Mouse (Mus musculus) myocyte (in vitro differentiated cells): ENCODE results near the gene Mif. TPM values are rescaled to one million over a fixed set of nuclear protein-coding genes. Genes with fewer than 3 reads are reported as not detected.
A peak's percentile ranks its signal among the peaks of the same experiment; 100 is the strongest.

ENCODE experiments used
- H3K27me3 ChIP-seq: one replicate; pipeline ENCODE4 v1.6.1; 2011; ENCODE audit not compliant: control insufficient read depth, insufficient read depth, insufficient read length
- H3K36me3 ChIP-seq: one replicate; pipeline ENCODE4 v1.6.1; 2011; ENCODE audit not compliant: control insufficient read depth, insufficient read depth
- H3K4me2 ChIP-seq: one replicate; pipeline ENCODE4 v1.6.1; 2011; ENCODE audit warnings: low read depth, control low read depth
- H3K4me3 ChIP-seq: one replicate; pipeline ENCODE4 v1.5.1; 2011; ENCODE audit warnings: mild to moderate bottlenecking, control low read depth, moderate library complexity
- H3K79me2 ChIP-seq: one replicate; pipeline ENCODE4 v1.6.1; 2011; ENCODE audit not compliant: control insufficient read depth, insufficient read depth
- H3ac ChIP-seq: one replicate; pipeline ENCODE4 v1.6.1; 2011; ENCODE audit not compliant: control insufficient read depth, insufficient read length
- CEBPB ChIP-seq: IDR thresholded peaks from 2 replicates; pipeline ENCODE4 v1.6.1; 2011; ENCODE audit warnings: mild to moderate bottlenecking, moderate library complexity; ENCODE audit not compliant: poor library complexity, insufficient read depth, severe bottlenecking
- E2F4 ChIP-seq: IDR thresholded peaks from one replicate; pipeline ENCODE4 v1.6.1; 2011; ENCODE audit warnings: mild to moderate bottlenecking, control low read depth, moderate library complexity; ENCODE audit not compliant: insufficient read depth
- MAX ChIP-seq: IDR thresholded peaks from one replicate; pipeline ENCODE4 v1.6.1; 2011; ENCODE audit warnings: low read depth, mild to moderate bottlenecking, control low read depth
- MYOD1 ChIP-seq, 3 experiments: IDR thresholded peaks; one replicate each; pipeline ENCODE4 v1.6.1; 2011; ENCODE audit warnings: control low read depth in 2 of 3, low read depth in 2 of 3, mild to moderate bottlenecking in 2 of 3, moderate library complexity in 1 of 3; ENCODE audit not compliant: insufficient read length in 2 of 3, control insufficient read depth in 1 of 3
- MYOG ChIP-seq, 3 experiments: IDR thresholded peaks; one replicate each; pipeline ENCODE4 v1.6.1; 2011; ENCODE audit warnings: control low read depth in 2 of 3, low read depth in 2 of 3, mild to moderate bottlenecking in 2 of 3; ENCODE audit not compliant: insufficient read length in 2 of 3, control insufficient read depth in 1 of 3, insufficient read depth in 1 of 3
- POLR2A ChIP-seq: IDR thresholded peaks from one replicate; pipeline ENCODE4 v1.6.1; 2011; ENCODE audit warnings: low read depth, mild to moderate bottlenecking, control low read depth, moderate library complexity; ENCODE audit not compliant: insufficient read length
- POLR2AphosphoS2 ChIP-seq: IDR thresholded peaks from one replicate; pipeline ENCODE4 v1.6.1; 2011; ENCODE audit warnings: low read depth, control low read depth; ENCODE audit not compliant: insufficient read length
- REST ChIP-seq: IDR thresholded peaks from one replicate; pipeline ENCODE4 v1.6.1; 2011; ENCODE audit warnings: mild to moderate bottlenecking, control low read depth, moderate library complexity; ENCODE audit not compliant: insufficient read depth, insufficient read length
- SRF ChIP-seq: IDR thresholded peaks from one replicate; pipeline ENCODE4 v1.6.1; 2011; ENCODE audit warnings: low read depth; ENCODE audit not compliant: control insufficient read depth, insufficient read length
- TCF12 ChIP-seq: IDR thresholded peaks from one replicate; pipeline ENCODE4 v1.6.1; 2011; ENCODE audit warnings: mild to moderate bottlenecking, control low read depth; ENCODE audit not compliant: poor library complexity, insufficient read depth, severe bottlenecking
- TCF3 ChIP-seq: IDR thresholded peaks from one replicate; pipeline ENCODE4 v1.6.1; 2011; ENCODE audit warnings: low read depth, control low read depth; ENCODE audit not compliant: insufficient read length
- USF1 ChIP-seq: IDR thresholded peaks from one replicate; pipeline ENCODE4 v1.6.1; 2011; ENCODE audit warnings: low read depth, mild to moderate bottlenecking, control low read depth, moderate library complexity
- polyA plus RNA-seq: library from polyadenylated mRNA; unstranded; fragments of >200 nt; fragmentation: generic; extraction: Trizol; gene quantifications from one replicate; pipeline ENCODE4 v1.2.1, GENCODE M21; 2012; ENCODE audit warnings: missing spikeins

Mif gene
- polyA plus RNA-seq, 1 experiment: 3,517 TPM

GRCm38 (mm10) chr10:75881578-75882432, 21.8 kb upstream of the Mif start:
- TF ChIP-seq REST: no peak
- no peak for TF ChIP-seq POLR2A
- TF ChIP-seq E2F4: no peak
- TF ChIP-seq MYOD1 (IDR thresholded peaks at IDR 0.05; ENCODE audit: control insufficient read depth in 1 of 3, insufficient read length in 2 of 3, low read depth in 2 of 3): no peak
- no peak for TF ChIP-seq TCF3
- no peak for TF ChIP-seq MYOG (IDR thresholded peaks at IDR 0.05; ENCODE audit: control insufficient read depth in 1 of 3, insufficient read depth in 1 of 3, insufficient read length in 2 of 3, low read depth in 2 of 3)
- TF ChIP-seq POLR2AphosphoS2: no peak
- TF ChIP-seq MAX: no peak
- TF ChIP-seq TCF12: no peak
- TF ChIP-seq USF1: no peak
- no peaks in the 10 kb centered on the region for H3K36me3 ChIP-seq
- no peak overlapping the region for H3K4me3 ChIP-seq
- H3K79me2 ChIP-seq: no peaks in the 10 kb centered on the region
- H3K27me3 ChIP-seq: no peaks in the 10 kb centered on the region
- no peak overlapping the region for H3ac ChIP-seq
- peak overlapping the region; percentile 31 for H3K4me2 ChIP-seq

GRCm38 (mm10) chr10:75880771-75881577, 20.9 kb upstream of the Mif start:
- Histone ChIP-seq H3K36me3 (no peaks in the 10 kb centered on the region), H3K4me3 (no peak overlapping the region), H3K4me2 (peak overlapping the region; percentile 31), H3K79me2 (no peaks in the 10 kb centered on the region), H3K27me3 (no peaks in the 10 kb centered on the region), H3ac (no peak overlapping the region)
- TF ChIP-seq MYOD1 (IDR thresholded peaks at IDR 0.05; ENCODE audit: control insufficient read depth in 1 of 3, insufficient read length in 2 of 3, low read depth in 2 of 3) (no peak), MAX (no peak), POLR2AphosphoS2 (no peak), SRF (no peak), MYOG (IDR thresholded peaks at IDR 0.05; ENCODE audit: control insufficient read depth in 1 of 3, insufficient read depth in 1 of 3, insufficient read length in 2 of 3, low read depth in 2 of 3) (no peak), CEBPB (no peak), USF1 (no peak), REST (no peak), TCF12 (no peak), E2F4 (no peak), POLR2A (no peak), TCF3 (no peak)

- no peak for TF ChIP-seq REST
- no peak for TF ChIP-seq MAX
- TF ChIP-seq MYOD1 (IDR thresholded peaks at IDR 0.05; ENCODE audit: control insufficient read depth in 1 of 3, insufficient read length in 2 of 3, low read depth in 2 of 3): no peak
- no peak for TF ChIP-seq MYOG (IDR thresholded peaks at IDR 0.05; ENCODE audit: control insufficient read depth in 1 of 3, insufficient read depth in 1 of 3, insufficient read length in 2 of 3, low read depth in 2 of 3)
- TF ChIP-seq SRF: no peak
- no peak for TF ChIP-seq E2F4
- TF ChIP-seq POLR2A: no peak
- TF ChIP-seq TCF3: no peak
- no peak for TF ChIP-seq TCF12
- no peak for TF ChIP-seq USF1
- TF ChIP-seq CEBPB: no peak
- Histone ChIP-seq H3K79me2 (no peaks in the 10 kb centered on the region), H3K27me3 (no peaks in the 10 kb centered on the region), H3K36me3 (no peaks in the 10 kb centered on the region), H3K4me2 (no peak overlapping the region), H3ac (no peak overlapping the region), H3K4me3 (no peak overlapping the region)
Observed at GRCm38 (mm10) chr10:75880351-75880750, 20.3 kb upstream of the Mif start.

DNA sequence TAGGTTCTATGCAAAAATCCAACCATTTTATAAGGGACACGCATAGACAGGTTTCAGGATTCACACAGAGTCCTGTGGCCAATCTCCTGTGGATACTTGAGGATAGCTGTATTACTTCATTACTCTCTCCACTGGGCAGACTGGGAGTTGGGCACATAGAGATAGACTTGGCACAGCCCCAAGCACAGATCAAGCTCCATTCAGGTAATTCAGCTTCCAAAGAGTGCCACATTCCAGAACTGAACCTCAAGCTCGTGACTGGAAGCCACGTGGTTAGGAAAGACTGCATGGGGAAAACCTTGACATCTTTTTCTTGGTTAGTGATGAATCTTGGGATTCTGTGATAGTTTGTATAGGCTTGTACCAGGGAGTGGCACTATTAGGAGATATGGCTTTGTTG, 18.8 kb upstream of the Mif start:
- Histone ChIP-seq H3K4me2 (no peak overlapping the region), H3K36me3 (no peaks in the 10 kb centered on the region), H3ac (no peak overlapping the region), H3K27me3 (no peaks in the 10 kb centered on the region), H3K4me3 (no peak overlapping the region), H3K79me2 (no peaks in the 10 kb centered on the region)
- no peak for TF ChIP-seq USF1
- TF ChIP-seq TCF3: no peak
- no peak for TF ChIP-seq POLR2AphosphoS2
- no peak for TF ChIP-seq CEBPB
- TF ChIP-seq REST: no peak
- TF ChIP-seq E2F4: no peak
- TF ChIP-seq POLR2A: no peak
- TF ChIP-seq MYOD1 (IDR thresholded peaks at IDR 0.05; ENCODE audit: control insufficient read depth in 1 of 3, insufficient read length in 2 of 3, low read depth in 2 of 3): no peak
- no peak for TF ChIP-seq MYOG (IDR thresholded peaks at IDR 0.05; ENCODE audit: control insufficient read depth in 1 of 3, insufficient read depth in 1 of 3, insufficient read length in 2 of 3, low read depth in 2 of 3)
- TF ChIP-seq TCF12: no peak
- no peak for TF ChIP-seq SRF
- TF ChIP-seq MAX: no peak
